Mouse (Mus musculus) cerebellum, adult 11-12 months (tissue): ENCODE measurements around the gene Phykpl.

Experiments
- DNase-seq: peaks from one replicate; pipeline ENCODE4 v3.0.0; 2022

Phykpl gene

DNA sequence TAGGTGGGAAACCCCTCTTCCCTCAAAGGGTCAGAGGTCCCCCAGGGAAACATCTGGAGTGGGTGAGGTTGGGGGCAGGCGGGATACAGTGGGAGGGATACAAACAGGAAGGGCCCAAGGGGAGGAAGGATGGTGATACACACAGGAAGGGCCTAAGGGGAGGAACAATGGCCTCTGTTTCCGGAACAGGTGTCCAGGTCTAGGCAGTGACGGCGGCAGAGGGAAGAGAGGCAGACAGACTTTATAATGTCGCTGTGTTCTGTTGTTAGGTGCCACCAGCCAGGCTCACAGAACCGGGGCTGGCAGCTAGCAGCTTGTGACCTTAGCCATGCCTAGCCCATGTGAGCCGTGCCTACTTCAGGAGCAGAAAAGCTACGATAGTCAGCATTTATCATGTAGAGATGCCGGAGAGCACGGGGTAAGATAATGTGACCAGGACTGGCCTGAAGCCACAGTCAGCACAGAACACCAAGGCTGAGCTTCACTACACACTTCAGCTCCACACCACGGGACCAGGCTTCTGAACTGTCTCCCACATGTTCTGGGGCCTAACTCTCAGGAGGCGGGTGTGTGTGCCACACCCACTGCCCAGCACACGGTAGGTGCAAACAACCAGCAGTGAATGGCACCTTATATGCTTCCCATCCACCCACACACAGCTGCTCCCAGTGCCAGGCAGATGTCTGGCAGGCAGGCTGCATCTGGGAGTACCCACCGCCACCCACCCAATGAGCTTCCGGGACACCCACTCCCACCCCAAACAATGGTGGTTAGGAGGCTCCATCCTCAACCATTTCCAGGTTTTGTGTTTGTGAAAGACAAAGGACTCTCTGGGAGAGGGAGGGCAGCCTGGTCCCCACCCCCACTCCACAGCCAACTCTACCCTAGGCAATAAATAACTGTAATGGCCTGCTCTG, 62.5 kb downstream of the Phykpl start:
- no peak for DNase-seq

DNA sequence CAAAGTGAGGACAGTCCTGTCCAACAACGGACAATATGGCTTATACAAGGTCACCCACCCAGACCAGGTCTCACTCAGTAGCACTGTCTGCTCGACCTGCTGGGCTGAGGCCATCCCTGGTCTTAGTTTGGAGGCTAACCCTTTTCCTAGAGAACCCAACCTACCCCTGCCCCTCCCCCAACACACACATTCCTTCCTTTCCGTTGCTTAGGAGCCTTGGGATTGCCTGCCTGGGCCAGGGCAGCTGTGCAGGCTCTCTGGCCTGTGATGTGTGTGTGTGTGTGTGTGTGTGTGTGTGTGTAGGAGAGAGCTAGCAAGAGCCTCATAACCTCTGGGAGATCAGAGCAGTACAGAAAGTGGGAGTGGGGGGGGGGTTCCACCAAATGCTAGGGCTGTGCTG, 64.0 kb downstream of the Phykpl start:
- no peak for DNase-seq

DNA sequence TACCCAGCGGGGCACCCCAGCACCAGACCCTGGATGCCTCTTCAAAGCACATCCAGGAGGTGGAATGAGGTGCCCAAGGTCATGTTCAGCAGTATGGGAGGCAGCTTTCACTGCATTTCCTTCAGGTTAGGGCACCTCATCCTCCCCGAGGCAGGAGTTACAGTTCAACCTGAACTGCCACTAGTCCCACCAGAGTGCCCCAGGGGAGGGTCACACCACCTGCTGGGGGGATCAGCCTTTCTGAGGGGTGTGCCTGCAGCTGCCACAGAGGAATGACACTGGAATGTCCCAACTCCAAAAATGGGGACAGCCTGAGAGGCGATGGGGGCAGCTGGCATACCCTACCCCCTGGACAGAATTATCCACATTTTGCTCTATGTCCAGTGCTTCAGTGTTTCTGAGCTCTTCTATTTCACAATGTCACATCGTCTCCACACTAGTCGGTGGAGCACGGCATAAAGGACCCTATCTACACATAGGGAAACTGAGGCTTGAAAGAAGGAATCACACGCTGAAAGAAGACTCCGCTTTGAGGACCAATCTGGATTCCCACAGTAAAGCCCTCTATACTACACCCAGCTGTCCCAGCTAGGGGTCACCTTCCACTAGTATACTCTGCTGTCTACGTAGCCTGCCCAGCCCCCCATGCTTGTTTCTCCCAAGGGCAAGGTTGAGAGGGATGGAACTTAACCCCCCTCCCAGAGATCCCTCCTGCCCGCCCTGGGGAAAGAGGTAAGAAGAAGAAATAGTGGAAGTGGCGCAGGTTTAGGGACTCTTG, 64.7 kb downstream of the Phykpl start:
- no peak for DNase-seq

DNA sequence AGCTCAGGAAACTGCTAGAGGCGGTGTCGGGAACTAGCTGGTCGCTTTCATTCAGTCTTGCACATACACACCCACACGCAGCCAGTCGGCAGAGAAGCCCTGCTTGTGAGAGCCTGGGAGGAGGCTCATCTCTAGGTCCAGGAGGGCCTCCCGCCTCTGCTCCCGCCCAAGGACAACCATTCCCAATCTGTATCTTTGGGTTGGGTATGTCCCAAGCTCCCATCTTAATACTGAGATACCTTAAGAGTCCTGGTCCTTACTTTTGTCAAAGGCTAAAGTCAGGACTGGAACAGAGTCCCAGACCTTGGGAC, 65.3 kb downstream of the Phykpl start:
- no peak for DNase-seq

DNA sequence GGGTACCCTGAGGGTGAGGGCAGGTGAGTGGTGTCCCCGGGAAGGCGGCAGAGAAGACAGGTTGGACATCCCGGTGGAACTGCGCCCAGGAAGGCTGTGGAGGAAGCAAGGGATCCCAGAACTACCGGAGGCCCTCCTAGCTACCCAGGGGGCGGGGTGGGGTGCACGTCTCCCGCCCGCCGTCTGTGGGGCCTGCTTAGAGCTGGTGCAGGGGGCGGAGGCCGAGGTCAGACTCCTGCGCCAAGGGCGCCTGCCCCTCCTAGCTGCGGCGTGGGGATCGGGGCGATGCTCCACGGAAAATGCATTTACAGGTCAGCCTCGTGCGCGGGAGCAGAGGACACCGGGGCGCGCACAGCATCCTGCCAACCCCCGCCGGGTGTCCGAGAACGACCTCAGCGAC, 65.7 kb downstream of the Phykpl start:
- DNase-seq: no peak

GRCm38 (mm10) chr11:51650691-51651515, 66.3 kb downstream of the Phykpl start, which contains the start of the genes N4bp3 and D930048N14Rik:
Gene N4bp3, minus strand, starts transcription at chr11:51650842.
Gene D930048N14Rik, plus strand, starts transcription at chr11:51650954.
- DNase-seq: no peak

- no peak for DNase-seq
These were observed 68.4 kb downstream of the Phykpl start for GRCm38 (mm10) chr11:51652889-51653418.

DNA sequence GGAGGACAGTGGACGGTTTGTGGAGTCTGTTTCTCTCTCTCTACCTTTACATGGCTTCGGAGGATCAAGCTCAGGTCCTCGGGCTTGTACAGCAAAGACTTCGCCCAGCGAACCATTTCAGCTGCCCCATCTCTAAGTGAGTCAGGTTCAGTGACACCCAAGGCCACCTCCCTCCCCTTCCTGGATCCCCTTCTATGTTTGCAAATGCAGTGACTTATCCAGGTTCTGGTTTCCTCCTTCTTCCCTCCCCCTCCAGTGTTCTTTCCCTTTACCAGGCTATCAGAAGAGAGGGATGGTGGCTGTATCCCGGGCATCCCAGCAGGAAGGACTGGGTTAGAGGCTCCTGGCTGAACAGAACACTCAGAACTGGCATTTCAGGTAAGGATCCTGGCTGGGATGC, 69.2 kb downstream of the Phykpl start:
- DNase-seq: no peak
